Mouse (Mus musculus) cerebellum, adult 2 months (tissue): ENCODE results near the gene Asgr2.

Experiments used
- CTCF ChIP-seq: fragments of 200-500 bp; IDR thresholded peaks from 2 replicates; pipeline ENCODE4 v1.5.1; 2011; ENCODE audit warnings: low read depth, mild to moderate bottlenecking, control low read depth, low read length, moderate library complexity, borderline replicate concordance; ENCODE audit not compliant: insufficient read depth
- POLR2A ChIP-seq: fragments of 200-500 bp; IDR thresholded peaks from 2 replicates; pipeline ENCODE4 v1.6.1; 2011; ENCODE audit warnings: low read length, control low read depth, borderline replicate concordance; ENCODE audit not compliant: insufficient read depth

DNA sequence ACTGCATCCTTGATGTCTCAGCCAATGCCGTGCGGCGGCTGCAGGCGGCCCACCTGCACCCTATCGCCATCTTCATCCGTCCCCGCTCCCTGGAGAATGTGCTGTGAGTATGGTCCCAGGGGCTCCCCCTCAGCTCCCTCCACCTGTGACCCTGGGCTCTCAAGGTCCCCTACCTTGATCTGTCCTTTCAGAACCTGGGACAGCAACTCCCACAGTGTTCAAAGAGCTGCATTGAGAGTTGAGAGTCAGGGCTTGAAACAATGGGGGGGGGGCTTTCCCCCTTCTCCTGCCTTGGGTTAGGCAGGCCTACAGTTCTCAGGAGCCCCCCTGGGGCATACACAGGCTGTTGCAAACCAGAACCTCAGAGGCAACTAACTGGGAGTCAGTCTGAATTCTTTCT, 48.8 kb upstream of the Asgr2 start:
- TF ChIP-seq CTCF (no peak), POLR2A (no peak)
